Mouse (Mus musculus): Measurements from ENCODE around the gene Ndufb5. TPM values are rescaled to one million over a fixed set of nuclear protein-coding genes. Genes with fewer than 3 reads are reported as not detected.
"Not testable (repeated sequence)": the region's sequence is repeated elsewhere in the genome, so short reads cannot be mapped to it uniquely, and the experiment has no call there.

The Ndufb5 gene
- polyA plus RNA-seq, 1 experiment from 2014 or later: 395 TPM

DNA sequence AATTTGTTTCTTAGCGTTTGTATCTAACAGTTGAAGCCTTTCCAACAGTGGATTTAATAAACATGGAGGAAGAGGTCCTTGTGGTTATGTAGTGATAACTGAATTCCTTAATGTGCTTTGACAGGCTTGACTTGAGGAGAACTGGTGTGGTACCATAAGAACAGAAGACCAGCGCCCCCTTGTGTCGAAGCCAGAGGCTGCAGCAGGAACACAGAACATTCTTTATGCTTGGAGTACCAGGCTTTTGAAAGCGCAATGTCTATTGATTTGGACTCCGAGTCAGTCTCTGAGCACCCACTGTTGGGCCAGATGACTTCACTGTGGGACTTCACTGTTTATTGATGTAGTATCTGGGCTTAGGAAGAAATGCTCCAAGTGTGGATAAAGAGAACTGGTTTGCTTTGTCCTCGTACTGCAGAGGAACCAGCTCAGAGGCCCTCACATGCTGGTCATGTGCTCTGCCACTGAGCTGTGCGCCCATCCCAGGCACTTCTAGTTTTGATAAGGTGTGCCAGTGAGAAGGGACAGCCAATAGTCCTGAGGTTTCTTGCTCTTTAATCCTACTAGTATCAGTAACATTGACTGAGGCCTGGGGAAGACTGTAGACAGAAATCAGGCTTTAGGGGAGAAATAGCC, 38.4 kb upstream of the Ndufb5 start:
- Histone ChIP-seq H3K36me3 (replicated peaks; ENCODE audit: control insufficient read depth, insufficient read depth) (no peaks in the 10 kb centered on the region), H3K4me2 (replicated peaks) (no peak overlapping the region), H3K4me3 (replicated peaks; ENCODE audit: low read length) (no peak overlapping the region), H3K9ac (no peak overlapping the region), H3K4me1 (replicated peaks; ENCODE audit: control insufficient read depth, insufficient read depth, low read length) (no peaks in the 10 kb centered on the region), H3K27ac (no peak overlapping the region), H3K9me3 (ENCODE audit: control insufficient read depth, low read length) (no peaks in the 10 kb centered on the region), H3K27me3 (ENCODE audit: control insufficient read depth, insufficient read depth, low read length) (no peaks in the 10 kb centered on the region)
- ATAC-seq (ENCODE audit: low FRiP score): peak; percentile 90
- WGBS: 38% methylated on average over 7 of the region's 7 CpGs
- peak; percentile 92 for DNase-seq (ENCODE audit: low spot score)

DNA sequence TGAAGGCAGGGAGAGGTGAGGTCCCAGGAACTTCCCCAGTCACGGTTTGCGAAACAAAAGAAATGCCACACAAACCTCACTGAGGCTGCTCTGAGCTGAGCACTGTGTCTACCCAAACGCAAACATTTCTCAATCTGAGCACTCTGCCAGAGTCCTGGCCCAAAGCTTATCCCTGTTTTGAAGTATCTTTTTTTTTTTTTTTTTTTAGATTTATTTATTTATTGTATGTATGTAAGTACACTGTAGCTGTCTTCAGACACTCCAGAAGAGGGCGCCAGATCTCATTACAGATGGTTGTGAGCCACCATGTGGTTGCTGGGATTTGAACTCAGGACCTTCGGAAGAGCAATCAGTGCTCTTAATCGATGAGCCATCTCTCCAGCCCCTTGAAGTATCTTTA, 32.8 kb upstream of the Ndufb5 start:
- not testable (repeated sequence) for H3K27ac ChIP-seq; DNase-seq (ENCODE audit: low spot score); H3K36me3 ChIP-seq (replicated peaks; ENCODE audit: control insufficient read depth, insufficient read depth); H3K4me3 ChIP-seq (replicated peaks; ENCODE audit: low read length); H3K9ac ChIP-seq; H3K4me2 ChIP-seq (replicated peaks); H3K27me3 ChIP-seq (ENCODE audit: control insufficient read depth, insufficient read depth, low read length); ATAC-seq (ENCODE audit: low FRiP score); H3K9me3 ChIP-seq (ENCODE audit: control insufficient read depth, low read length); H3K4me1 ChIP-seq (replicated peaks; ENCODE audit: control insufficient read depth, insufficient read depth, low read length)
- 92% methylated on average over 6 of the region's 6 CpGs for WGBS

DNA sequence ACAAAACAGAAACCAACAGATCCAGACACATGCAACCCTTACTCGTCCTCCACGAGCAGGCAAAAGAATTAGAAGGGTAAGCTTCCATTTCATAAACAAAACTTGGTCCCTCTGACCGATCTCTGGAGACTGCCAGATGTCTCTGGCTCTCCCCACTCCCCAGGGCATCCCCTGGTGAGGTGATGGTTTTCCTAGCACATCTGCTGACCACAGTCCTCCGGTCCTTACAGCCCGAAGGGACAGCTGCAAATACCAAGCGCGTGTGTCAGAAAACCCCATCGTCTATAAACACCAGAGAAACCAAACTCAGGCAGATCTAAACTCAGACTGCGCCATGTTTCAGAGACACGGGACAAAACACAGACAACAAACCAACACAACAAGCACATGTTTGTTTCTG, 32.2 kb upstream of the Ndufb5 start:
- H3K4me2 ChIP-seq (replicated peaks); DNase-seq (ENCODE audit: low spot score); H3K27ac ChIP-seq; H3K4me1 ChIP-seq (replicated peaks; ENCODE audit: control insufficient read depth, insufficient read depth, low read length); ATAC-seq (ENCODE audit: low FRiP score); H3K27me3 ChIP-seq (ENCODE audit: control insufficient read depth, insufficient read depth, low read length); H3K4me3 ChIP-seq (replicated peaks; ENCODE audit: low read length); H3K9me3 ChIP-seq (ENCODE audit: control insufficient read depth, low read length); H3K9ac ChIP-seq; H3K36me3 ChIP-seq (replicated peaks; ENCODE audit: control insufficient read depth, insufficient read depth): not testable (repeated sequence)
- WGBS: 89% methylated on average over 10 of the region's 10 CpGs

DNA sequence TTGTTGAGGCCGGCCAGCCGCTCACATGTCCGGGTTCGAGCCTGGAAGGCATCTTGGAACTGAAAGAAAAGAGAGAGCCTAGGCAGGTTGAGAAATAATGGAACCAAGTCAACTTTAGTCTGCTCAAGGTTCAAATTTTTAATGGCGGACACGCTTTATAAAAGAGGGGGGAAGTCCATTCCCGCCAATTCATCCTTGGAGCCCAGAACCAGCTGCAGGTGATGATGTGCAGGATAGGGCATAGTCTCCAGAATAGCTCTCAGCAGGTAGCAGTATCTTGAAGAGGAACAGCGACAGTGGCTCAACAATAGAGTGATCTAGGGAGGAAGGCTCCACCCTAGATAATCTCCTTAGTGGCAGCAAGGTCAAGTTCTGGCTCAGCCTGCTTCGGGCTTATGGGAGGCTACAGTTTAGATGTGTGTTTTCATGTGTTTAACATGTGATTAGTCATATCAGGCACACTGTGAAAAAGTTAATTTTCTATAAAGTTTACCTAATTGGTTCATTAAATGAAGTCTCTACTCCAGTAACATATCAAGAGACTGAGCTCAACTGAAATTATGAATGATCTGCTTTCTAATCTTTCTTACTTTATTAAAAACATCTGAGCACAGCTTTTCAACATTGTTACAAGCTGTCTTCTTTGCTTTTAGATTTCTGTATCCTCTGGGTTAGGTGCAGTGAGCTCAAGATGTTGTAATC, 31.0 kb upstream of the Ndufb5 start, which contains the start of gene Actl6a:
Actl6a (plus strand) TSS at position 652 of the 702 bp plus-strand sequence.
- WGBS: 80% methylated on average over 9 of the region's 9 CpGs
- H3K4me3 ChIP-seq (replicated peaks; ENCODE audit: low read length); H3K9ac ChIP-seq; DNase-seq (ENCODE audit: low spot score); H3K4me2 ChIP-seq (replicated peaks); H3K27me3 ChIP-seq (ENCODE audit: control insufficient read depth, insufficient read depth, low read length); H3K9me3 ChIP-seq (ENCODE audit: control insufficient read depth, low read length); ATAC-seq (ENCODE audit: low FRiP score); H3K36me3 ChIP-seq (replicated peaks; ENCODE audit: control insufficient read depth, insufficient read depth); H3K27ac ChIP-seq: not testable (repeated sequence)
- peaks cover 12% of the 10 kb centered on the region; the same call in 1 of the 2 replicates for H3K4me1 ChIP-seq (replicated peaks; ENCODE audit: control insufficient read depth, insufficient read depth, low read length)

DNA sequence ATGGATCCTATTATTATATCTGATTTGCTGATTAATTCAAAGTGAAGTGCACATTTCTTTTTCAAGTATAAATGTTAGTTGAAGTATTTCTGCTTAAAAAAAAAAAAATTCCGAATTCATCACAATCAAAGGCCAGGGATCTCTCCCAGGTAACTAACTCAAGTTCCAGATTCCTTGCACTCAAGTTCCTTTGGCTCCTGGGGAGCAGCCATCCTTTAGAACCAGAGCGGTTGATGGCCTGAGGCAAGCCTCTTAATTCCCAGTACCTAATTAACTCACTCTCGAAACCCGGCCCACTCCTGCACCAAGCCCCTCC, 28.8 kb upstream of the Ndufb5 start:
- WGBS: 7% methylated on average over 4 of the region's 4 CpGs
- H3K9me3 ChIP-seq (ENCODE audit: control insufficient read depth, low read length): no peaks in the 10 kb centered on the region
- peaks cover 14% of the 10 kb centered on the region for H3K36me3 ChIP-seq (replicated peaks; ENCODE audit: control insufficient read depth, insufficient read depth)
- H3K4me3 ChIP-seq (replicated peaks; ENCODE audit: low read length): peak overlapping the region; percentile 62
- no peak overlapping the region for H3K27ac ChIP-seq
- ATAC-seq (ENCODE audit: low FRiP score) (no peak), DNase-seq (ENCODE audit: low spot score) (no peak)
- H3K4me2 ChIP-seq (replicated peaks): peak overlapping the region; percentile 52
- H3K9ac ChIP-seq: peak overlapping the region; percentile 37; the same call in 1 of the 2 replicates
- peaks cover 15% of the 10 kb centered on the region; the same call in 1 of the 2 replicates for H3K4me1 ChIP-seq (replicated peaks; ENCODE audit: control insufficient read depth, insufficient read depth, low read length)
- no peaks in the 10 kb centered on the region for H3K27me3 ChIP-seq (ENCODE audit: control insufficient read depth, insufficient read depth, low read length)

DNA sequence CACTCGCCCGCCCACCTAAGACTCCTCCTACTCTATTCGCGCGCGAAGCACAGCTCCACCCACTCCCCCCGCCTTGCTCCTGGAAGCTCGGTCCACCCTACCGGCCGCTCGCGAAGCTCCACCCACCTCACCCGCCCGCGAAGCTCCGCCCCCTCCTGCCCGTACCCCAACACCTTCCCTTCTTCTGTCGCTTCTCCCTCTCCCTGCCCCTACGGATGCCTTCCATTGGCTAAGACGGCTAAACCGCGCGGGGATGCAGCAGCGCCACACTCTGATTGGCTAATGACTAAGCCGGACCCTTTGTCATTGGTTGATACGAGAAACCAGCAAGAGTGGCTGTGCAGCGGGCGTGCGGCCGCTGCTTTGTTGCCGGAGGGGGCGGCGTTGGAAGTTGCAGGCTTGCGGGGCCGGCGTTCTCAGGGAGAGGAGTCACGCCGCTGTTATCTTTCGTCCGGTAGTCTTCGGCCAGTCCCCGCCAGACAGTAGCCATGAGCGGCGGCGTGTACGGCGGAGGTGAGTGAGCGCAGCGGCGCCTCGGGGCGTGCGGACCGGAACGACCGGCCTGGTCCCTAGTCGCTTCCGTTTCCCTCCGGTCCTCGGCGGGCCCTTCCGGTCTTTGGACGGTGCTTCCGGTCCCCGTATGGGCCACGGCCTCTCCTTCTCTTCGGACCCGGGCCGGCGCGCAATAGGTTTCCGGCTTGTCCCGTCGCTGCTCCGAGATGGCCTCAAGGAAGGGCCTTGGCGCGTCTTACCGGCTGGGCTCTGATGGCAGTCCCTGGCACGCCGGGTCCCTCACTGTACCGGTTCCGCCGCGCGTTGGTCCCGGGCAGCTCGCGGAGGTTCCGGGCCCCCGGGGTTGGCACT, 28.2 kb upstream of the Ndufb5 start:
- peak overlapping the region; percentile 68 for H3K9ac ChIP-seq
- H3K4me3 ChIP-seq (replicated peaks; ENCODE audit: low read length): peak overlapping the region; percentile 62
- no peaks in the 10 kb centered on the region for H3K9me3 ChIP-seq (ENCODE audit: control insufficient read depth, low read length)
- ATAC-seq (ENCODE audit: low FRiP score) (peak; percentile 100), DNase-seq (ENCODE audit: low spot score) (peak; percentile 94)
- under 1% methylated on average over 88 of the region's 90 CpGs for WGBS
- no peaks in the 10 kb centered on the region for H3K27me3 ChIP-seq (ENCODE audit: control insufficient read depth, insufficient read depth, low read length)
- peaks cover 15% of the 10 kb centered on the region; the same call in 1 of the 2 replicates for H3K4me1 ChIP-seq (replicated peaks; ENCODE audit: control insufficient read depth, insufficient read depth, low read length)
- peak overlapping the region; percentile 77 for H3K4me2 ChIP-seq (replicated peaks)
- peaks cover 20% of the 10 kb centered on the region for H3K36me3 ChIP-seq (replicated peaks; ENCODE audit: control insufficient read depth, insufficient read depth)
- H3K27ac ChIP-seq: peak overlapping the region; percentile 86

DNA sequence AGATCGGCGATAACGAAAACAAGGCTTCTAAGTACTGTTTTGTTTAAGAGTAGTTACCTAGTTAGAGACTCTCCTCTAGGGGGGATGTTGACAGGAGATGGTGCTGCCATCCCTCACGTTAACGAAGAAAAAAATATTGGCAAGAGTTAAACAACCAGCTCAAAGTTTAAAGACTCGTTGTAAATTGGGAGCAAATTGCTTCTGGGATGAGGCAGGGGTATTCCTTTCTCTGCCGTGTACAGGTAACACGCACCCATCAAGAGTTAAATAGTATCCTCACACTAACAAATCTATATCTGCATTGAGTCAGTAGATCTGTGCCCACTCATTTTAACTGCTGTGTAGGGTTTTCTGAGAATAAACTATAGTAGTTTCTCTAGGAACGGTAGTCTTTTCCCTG, 27.4 kb upstream of the Ndufb5 start:
- Histone ChIP-seq H3K27me3 (ENCODE audit: control insufficient read depth, insufficient read depth, low read length) (no peaks in the 10 kb centered on the region), H3K4me3 (replicated peaks; ENCODE audit: low read length) (peak overlapping the region; percentile 62), H3K27ac (peak overlapping the region; percentile 86; the same call in 1 of the 2 replicates), H3K9me3 (ENCODE audit: control insufficient read depth, low read length) (no peaks in the 10 kb centered on the region), H3K4me2 (replicated peaks) (peak overlapping the region; percentile 77), H3K36me3 (replicated peaks; ENCODE audit: control insufficient read depth, insufficient read depth) (peaks cover 28% of the 10 kb centered on the region), H3K4me1 (replicated peaks; ENCODE audit: control insufficient read depth, insufficient read depth, low read length) (peaks cover 15% of the 10 kb centered on the region; the same call in 1 of the 2 replicates), H3K9ac (peak overlapping the region; percentile 68)
- DNase-seq (ENCODE audit: low spot score) (no peak), ATAC-seq (ENCODE audit: low FRiP score) (no peak)
- 10% methylated on average over 9 of the region's 9 CpGs for WGBS

DNA sequence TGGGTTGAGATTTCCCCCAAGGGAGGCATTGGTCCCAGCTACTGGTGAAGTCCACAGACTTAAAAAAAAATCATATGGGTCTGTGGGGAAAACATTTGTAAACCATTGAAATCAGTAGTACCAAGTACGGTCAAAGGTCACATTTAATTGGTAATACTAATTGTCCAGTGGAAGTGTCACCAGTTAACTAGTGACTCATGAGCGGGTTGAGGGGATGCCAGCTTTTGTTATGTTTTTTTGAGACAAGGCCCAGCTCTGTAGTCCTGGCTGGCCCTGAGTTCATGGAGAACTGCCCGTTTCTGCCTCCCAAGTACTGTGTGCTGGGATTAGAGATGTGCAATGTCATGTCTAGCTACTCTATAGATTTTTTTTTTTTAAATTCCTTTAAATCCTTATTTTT, 23.1 kb upstream of the Ndufb5 start:
- H3K9me3 ChIP-seq (ENCODE audit: control insufficient read depth, low read length): no peaks in the 10 kb centered on the region
- 93% methylated on average over 3 of the region's 3 CpGs for WGBS
- DNase-seq (ENCODE audit: low spot score) (no peak), ATAC-seq (ENCODE audit: low FRiP score) (no peak)
- no peak overlapping the region for H3K4me2 ChIP-seq (replicated peaks)
- no peak overlapping the region for H3K9ac ChIP-seq
- H3K27me3 ChIP-seq (ENCODE audit: control insufficient read depth, insufficient read depth, low read length): no peaks in the 10 kb centered on the region
- H3K27ac ChIP-seq: no peak overlapping the region
- H3K4me3 ChIP-seq (replicated peaks; ENCODE audit: low read length): no peak overlapping the region
- H3K4me1 ChIP-seq (replicated peaks; ENCODE audit: control insufficient read depth, insufficient read depth, low read length): peaks cover 15% of the 10 kb centered on the region; the same call in 1 of the 2 replicates
- H3K36me3 ChIP-seq (replicated peaks; ENCODE audit: control insufficient read depth, insufficient read depth): peaks cover 70% of the 10 kb centered on the region

DNA sequence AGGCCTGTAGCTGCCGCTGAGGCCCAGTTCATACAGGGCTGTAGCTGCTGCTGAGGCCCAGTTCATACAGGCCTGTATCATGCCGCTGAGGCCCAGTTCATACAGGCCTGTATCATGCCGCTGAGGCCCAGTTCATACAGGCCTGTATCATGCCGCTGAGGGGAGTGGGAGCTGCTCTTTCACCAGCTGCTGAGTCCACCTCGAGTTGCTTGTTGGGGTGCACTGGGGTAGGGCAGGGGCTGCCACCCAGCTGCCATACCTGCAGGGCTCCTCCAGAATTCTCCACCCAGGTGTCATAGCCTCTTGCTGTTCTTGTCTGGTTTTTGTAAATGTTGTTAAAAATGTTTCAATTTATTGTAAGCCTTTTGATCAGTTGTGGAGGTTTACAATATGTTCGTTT, 19.4 kb upstream of the Ndufb5 start:
- H3K4me1 ChIP-seq (replicated peaks; ENCODE audit: control insufficient read depth, insufficient read depth, low read length); H3K9ac ChIP-seq; H3K4me3 ChIP-seq (replicated peaks; ENCODE audit: low read length); H3K4me2 ChIP-seq (replicated peaks); H3K27me3 ChIP-seq (ENCODE audit: control insufficient read depth, insufficient read depth, low read length); H3K27ac ChIP-seq; H3K9me3 ChIP-seq (ENCODE audit: control insufficient read depth, low read length); DNase-seq (ENCODE audit: low spot score); ATAC-seq (ENCODE audit: low FRiP score): not testable (repeated sequence)
- peaks cover 97% of the 10 kb centered on the region for H3K36me3 ChIP-seq (replicated peaks; ENCODE audit: control insufficient read depth, insufficient read depth)
- 96% methylated on average over 6 of the region's 6 CpGs for WGBS

Measured in hindbrain, embryonic 14.5 days (tissue).